Mouse (Mus musculus) cerebellum, adult 2 months (tissue): ENCODE results near the gene Pate3. TPM values are rescaled to one million over a fixed set of nuclear protein-coding genes. Genes with fewer than 3 reads are reported as not detected.

Experiments used
- DNase-seq, 2 experiments: peaks; one replicate each; pipeline ENCODE4 v3.0.0; 2021
- H3K27ac ChIP-seq: fragments of 200-500 bp; 2 replicates; pipeline ENCODE4 v1.5.1; 2012; ENCODE audit warnings: low read length, control low read depth, inconsistent platforms; ENCODE audit not compliant: insufficient read depth
- H3K27me3 ChIP-seq: fragments of 200-500 bp; 2 replicates; pipeline ENCODE4 v1.6.1; 2012; ENCODE audit warnings: inconsistent platforms, mild to moderate bottlenecking, low read length, moderate library complexity; ENCODE audit not compliant: control insufficient read depth, insufficient read depth
- H3K4me1 ChIP-seq: fragments of 200-500 bp; 2 replicates; pipeline ENCODE4 v1.6.1; 2011; ENCODE audit warnings: low read length; ENCODE audit not compliant: control insufficient read depth, insufficient read depth
- H3K4me3 ChIP-seq: fragments of 200-500 bp; replicated peaks from 2 replicates; pipeline ENCODE3; 2011; ENCODE audit warnings: mild to moderate bottlenecking, low read depth, low read length, control low read depth; ENCODE audit not compliant: insufficient read depth
- CTCF ChIP-seq: fragments of 200-500 bp; IDR thresholded peaks from 2 replicates; pipeline ENCODE4 v1.5.1; 2011; ENCODE audit warnings: low read depth, mild to moderate bottlenecking, control low read depth, low read length, moderate library complexity, borderline replicate concordance; ENCODE audit not compliant: insufficient read depth
- POLR2A ChIP-seq: fragments of 200-500 bp; IDR thresholded peaks from 2 replicates; pipeline ENCODE4 v1.6.1; 2011; ENCODE audit warnings: low read length, control low read depth, borderline replicate concordance; ENCODE audit not compliant: insufficient read depth
- WGBS: fragments of 180-500 bp; shearing (Covaris S2); methylation state at CpG from one replicate; pipeline ENCODE4 v1.1.7; 2018; 5-methylcytosine and 5-hydroxymethylcytosine counted together
- polyA plus RNA-seq: library from polyadenylated mRNA; depleted of rRNA; stranded (reverse); fragments of >200 nt; gene quantifications from 2 replicates; pipeline ENCODE4 v1.2.3, GENCODE M21; 2012; rRNA removed

Gene Pate3
- polyA plus RNA-seq, 1 experiment: not detected

- Histone ChIP-seq H3K4me1 (no peaks in the 10 kb centered on the region), H3K27ac (no peak overlapping the region), H3K27me3 (no peaks in the 10 kb centered on the region), H3K4me3 (no peak overlapping the region)
- no peak for TF ChIP-seq CTCF
- no peak for TF ChIP-seq POLR2A
- 65% methylated on average over 8 of the region's 8 CpGs for WGBS
- no peak for DNase-seq
Observed at GRCm38 (mm10) chr9:35607647-35608405, 40.2 kb downstream of the Pate3 start.

Other genes starting within 250 kb of the Pate3 start
- gene Cdon, start 227.1 kb downstream of the Pate3 start, polyA plus RNA-seq: 13.2 and 15.6 TPM in 2 replicates
- gene Gm1113, start 129.9 kb downstream of the Pate3 start, polyA plus RNA-seq: not detected in 2 replicates
- gene Ddx25, start 89.7 kb downstream of the Pate3 start, polyA plus RNA-seq: 19.2 TPM in 2 replicates
- gene Pus3, start 89.6 kb downstream of the Pate3 start, polyA plus RNA-seq: 13.1 and 13.7 TPM in 2 replicates
- 0.31 and 0.32 TPM in 2 replicates for gene Pate2, start 77.9 kb downstream of the Pate3 start, polyA plus RNA-seq
- gene Hyls1, start 77.8 kb downstream of the Pate3 start, polyA plus RNA-seq: 7.7 and 8.6 TPM in 2 replicates
- not detected in 2 replicates for gene Pate4, start 36.3 kb downstream of the Pate3 start, polyA plus RNA-seq
- not detected in 2 replicates for gene Pate1, start 39.2 kb upstream of the Pate3 start, polyA plus RNA-seq
- gene Gm17677, start 92.8 kb upstream of the Pate3 start, polyA plus RNA-seq: not detected in 2 replicates
- not detected in 2 replicates for gene Gm17727, start 129.9 kb upstream of the Pate3 start, polyA plus RNA-seq
- not detected in 2 replicates for gene Gm27235, start 141.9 kb upstream of the Pate3 start, polyA plus RNA-seq
- not detected in 2 replicates for gene D730048I06Rik, start 141.9 kb upstream of the Pate3 start, polyA plus RNA-seq
- gene 9230110F15Rik, start 195.9 kb upstream of the Pate3 start, polyA plus RNA-seq: not detected in 2 replicates